Mouse (Mus musculus): ENCODE results near the gene Surf2.

DNA sequence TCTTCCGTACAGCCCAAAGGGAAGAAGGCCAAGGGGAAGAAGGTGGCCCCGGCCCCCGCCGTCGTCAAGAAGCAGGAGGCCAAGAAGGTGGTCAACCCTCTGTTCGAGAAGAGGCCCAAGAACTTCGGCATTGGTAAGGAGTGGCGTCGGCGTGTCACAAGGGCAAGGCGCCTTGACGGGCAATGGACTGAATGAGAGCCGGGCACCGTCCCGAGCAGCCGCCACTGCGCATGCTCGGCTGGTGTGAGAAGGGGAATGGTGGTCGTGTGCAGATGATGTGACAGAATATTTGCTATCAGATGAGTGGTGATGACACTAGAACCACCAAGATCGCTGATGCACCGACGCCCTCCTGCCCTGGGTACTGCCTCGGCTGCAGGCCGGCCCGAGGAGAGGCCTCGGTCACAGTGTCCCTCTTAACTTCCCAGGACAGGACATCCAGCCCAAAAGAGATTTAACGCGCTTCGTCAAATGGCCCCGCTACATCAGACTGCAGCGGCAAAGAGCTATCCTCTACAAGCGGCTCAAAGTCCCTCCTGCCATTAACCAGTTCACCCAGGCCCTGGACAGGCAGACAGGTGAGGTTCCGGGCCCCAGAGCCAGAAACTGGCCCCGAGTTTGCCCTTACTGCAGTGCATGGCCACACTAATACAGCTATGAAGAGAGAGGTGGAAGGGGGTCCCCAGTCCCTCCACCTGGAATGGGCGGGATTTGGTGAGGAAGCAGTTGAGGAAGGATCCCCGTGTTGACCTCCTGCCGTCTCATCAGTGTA, 5.0 kb upstream of the Surf2 start:
- TF ChIP-seq CTCF (IDR thresholded peaks at IDR 0.05; ENCODE audit: extremely low read depth, insufficient read length, insufficient replicate concordance, low read depth, low read length) = no peak
- no peak for TF ChIP-seq POLR2A (IDR thresholded peaks at IDR 0.05; ENCODE audit: low read depth, low read length)

Data from small intestine, adult 2 months (tissue).